Mouse (Mus musculus) cerebellum, adult 8-10 months (tissue): ENCODE measurements around the gene Mvd.

Experiments used
- DNase-seq: peaks from one replicate; pipeline ENCODE4 v3.0.0; 2022

Mvd gene

DNA sequence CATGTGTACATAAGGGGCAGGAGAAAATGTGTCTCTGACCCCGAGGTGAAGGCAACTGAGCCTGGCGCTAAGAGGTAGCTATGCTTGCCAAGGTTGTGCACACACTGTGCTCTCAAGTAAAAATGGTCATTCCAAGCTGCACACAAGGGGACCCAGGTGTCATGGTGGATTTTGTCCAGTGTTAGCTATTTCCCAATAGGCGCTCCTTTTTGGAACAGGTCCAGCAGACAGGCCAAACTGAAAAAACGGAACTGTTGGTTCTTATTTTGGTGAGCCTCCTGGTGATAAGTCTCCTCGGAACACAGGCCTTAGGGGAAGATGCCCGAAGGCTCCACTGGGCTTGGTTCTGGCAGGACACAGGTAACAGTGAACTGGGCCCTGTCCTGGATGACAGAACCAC lies 11.2 kb upstream of the Mvd start:
- no peak for DNase-seq

DNA sequence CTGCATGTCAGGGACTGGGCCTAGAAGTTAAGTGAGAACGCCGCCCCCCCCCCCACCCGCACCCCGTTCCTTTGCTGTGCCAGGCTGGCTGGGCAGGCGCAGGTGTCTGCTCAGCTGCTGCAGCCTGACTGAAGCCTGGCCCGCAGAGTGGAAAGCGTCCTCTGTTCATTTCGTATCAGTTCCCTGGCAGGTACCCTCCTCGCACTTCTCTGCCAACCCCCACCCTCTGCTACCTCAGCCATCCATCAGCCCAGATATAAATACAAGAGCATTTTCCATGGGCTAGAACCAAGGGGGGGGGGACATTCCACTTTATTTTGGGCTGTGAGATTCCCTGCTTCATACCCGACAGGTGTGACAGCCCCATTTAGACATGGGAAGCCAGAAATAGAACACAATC lies 8.9 kb upstream of the Mvd start:
- no peak for DNase-seq

DNA sequence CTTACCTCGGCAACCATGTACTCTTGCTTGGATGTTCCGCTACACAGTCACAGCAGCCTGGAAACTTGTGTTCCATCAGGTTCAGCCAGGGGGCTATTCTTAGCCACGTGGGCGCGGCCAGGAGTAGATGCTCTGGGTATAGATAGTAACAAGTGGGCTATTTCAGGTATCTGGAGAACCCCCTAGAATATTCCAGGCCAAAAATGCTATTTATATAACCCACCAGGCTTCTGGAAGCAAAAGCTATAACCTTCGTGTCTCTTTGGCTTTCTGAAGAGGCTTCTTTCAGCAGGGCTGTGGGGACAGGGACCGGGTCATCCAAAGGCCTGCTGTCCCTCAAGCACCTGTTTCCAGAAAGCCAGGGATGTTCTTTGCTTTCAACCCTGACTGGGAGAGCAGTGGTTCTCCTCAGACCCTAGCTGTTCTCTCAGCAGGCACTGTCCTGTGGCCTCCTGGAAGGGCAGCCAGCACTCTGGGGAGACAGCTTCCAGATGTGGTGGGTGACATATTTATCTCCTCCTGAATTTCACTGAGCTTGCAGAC lies 8.0 kb upstream of the Mvd start:
- DNase-seq, result no peak

DNA sequence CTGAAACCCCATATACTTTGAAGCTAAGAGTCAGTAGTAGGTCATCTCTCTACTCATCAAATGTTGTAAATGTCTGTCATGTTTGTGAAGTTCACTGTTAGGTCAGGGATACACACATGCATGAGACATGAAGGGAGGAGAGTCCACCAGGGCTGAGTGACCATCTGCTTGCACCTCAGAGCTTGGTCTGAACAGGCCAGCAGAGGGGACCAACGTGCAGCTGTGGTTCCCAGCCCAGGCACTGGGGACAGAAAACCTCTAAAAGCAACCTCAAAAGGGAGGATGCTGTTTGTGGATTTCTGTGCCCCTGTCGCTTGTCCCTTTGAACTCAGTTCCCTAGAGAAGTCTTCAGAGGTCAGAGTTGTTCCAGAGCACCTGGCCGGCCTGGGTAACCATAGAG lies 2.0 kb upstream of the Mvd start:
- DNase-seq, result no peak

DNA sequence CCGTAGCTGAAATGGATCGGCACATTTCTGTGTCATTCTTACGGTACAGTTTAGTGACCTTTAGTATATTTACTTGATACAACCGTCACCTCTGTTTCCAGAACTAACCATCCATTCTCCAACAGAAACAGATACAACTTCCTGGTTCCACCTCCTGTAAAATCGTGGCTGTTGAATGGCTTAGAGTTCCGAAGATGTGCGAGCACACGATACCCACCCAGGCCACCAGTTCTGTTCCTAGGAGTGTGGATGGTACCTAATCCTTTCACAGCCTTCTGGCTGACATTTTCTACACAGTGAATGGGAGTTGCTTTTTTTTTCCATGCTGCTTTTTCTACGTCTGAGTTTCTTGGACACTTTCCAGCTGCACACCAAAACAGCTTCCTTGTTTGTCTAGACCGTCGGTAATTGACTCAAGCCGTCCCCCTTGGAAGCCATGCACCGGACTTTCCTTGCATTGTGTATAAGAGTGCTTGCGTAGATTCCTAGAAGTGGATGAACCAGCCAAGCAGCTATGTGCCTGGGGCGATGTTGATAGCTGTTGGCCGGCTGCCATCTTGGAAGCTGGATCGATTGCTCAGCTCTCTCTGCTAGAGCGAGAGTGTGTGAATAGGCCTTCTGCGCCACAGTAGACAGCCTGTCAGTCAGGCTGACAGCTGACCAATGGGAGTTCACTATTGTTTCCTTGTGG lies 981 bp upstream of the Mvd start:
- peak; percentile 70 for DNase-seq

DNA sequence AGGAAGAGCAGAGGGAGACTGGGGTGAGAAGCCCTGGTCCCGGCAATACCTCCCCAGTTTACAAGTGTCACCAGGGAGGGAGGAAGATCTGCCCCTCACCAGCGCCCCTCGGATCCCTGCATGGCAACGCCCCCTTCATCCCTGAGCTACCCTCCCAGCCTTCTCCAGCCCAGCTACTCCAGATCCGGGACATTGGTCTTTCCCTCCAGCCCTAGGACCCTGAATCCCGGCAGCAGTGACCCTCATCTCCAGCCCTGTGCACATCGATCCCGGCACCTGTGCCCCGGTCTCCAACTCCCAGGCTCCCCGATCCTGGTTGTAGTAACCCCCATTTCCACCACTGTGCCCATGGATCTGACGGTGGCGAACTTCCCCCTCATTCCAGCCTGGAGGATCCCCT lies 441 bp downstream of the Mvd start:
- DNase-seq, result no peak

DNA sequence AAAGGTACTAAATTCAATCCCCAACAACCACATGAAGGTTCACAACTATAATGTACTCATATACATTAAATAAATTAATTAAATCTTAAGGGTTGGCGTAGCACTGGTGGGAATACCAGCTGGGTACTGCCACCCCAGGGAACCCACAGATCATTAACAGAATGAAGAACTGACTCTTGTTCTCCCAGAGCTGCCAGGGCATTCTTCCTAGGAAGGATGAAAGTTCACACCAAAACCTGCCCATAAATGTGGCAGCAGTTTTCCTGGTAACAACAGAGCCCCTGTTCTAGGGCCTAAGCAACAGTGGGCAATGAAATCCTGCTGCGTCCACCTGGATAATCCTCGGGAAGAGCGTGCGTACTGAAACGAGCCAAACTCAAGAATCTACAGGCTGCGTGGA lies 866 bp downstream of the Mvd start:
- DNase-seq, result no peak

DNA sequence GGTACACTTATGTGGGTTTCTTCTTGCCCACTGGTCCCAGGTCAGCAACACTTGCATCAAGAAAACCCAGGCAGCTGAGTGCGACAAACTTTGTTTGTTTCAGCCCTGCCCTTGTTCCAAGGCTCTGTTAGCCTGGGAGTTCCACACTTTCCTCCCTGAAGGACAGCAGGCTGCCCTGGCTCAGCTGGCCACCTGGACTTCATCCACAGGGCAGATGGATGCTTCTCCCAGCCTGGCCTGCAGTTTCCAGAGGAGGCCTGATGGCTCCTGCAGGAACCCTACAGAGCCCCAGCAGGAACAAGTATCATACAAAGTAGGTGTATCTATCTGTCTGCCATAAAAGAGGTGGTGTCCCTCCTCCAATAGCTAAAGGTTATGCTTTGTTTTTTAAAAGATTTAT lies 1.9 kb downstream of the Mvd start:
- no peak for DNase-seq

DNA sequence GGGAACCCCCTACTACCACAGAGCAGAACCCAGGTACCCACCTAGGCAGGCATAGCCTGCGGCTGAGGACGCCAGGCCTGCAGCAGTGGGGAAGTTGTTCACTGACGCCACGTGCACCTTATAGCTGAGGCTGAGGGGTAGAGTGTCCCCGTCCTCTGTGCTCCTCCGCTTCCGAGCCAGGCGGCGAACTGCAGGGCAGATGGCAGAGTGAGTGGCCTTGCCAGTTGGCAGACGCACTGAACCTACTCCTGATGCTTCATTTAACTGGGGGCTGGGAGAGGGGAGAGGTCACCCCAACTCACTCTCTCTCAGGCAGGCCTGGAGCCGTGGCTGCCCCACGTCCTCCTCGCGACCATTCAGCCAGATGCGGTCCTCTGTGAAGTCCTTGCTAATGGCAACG lies 3.9 kb downstream of the Mvd start:
- DNase-seq, result peak; percentile 74

DNA sequence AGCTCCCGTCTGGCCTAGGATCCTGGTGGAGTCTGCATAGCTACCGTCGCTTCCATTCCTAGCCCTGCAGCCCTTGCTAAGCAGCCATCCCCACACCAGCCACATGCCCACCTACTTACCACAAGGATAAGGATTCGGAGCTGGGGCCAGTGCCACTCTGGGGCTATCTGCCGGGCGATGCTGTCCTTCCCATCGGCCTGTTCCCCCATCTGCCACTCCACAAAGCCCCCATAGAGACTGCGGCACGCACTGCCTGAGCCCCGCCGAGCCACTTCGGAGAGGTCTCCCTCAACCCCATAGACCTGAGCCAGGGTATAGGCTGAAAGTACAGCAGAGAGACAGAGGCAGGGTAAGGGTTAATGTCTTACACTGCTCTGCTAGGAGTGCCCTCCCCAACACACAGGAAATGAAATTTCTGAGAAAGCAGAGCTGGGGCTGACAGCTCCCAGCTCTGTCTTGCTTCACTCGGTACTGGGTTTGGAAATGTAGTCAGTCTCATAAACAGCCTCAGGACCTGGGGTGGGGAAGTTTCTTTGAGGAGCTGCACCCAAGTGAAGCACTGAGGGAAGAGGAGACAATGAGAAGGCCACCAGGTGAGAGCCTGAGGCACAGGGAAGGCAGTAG lies 5.4 kb downstream of the Mvd start:
- no peak for DNase-seq

DNA sequence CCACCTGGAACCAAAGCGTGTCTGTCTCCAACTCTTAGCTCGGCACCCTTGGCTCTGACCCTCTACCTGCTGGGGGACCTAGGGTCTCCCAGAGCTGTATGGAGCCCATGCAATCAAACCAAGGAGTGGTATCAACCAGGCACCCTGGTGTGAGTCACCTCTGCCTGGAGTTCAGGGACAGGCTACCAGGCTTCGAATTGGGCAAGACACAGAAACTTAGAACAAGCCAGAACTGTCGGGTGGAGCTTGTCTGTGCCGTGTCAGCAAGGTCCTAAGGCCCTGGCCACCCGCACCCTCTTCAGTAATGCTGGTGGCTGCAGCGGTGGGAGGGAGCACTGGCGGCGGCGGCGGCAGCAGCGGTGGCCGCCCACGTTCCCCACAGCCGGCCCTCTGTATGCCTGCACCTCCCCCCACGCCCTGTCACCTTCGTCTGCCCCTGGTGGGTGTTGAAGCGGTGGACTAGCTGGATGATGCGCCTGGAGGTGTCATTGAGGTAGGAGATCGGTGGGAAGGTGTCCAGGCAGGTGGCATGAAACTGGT lies 6.6 kb downstream of the Mvd start:
- DNase-seq, result no peak

DNA sequence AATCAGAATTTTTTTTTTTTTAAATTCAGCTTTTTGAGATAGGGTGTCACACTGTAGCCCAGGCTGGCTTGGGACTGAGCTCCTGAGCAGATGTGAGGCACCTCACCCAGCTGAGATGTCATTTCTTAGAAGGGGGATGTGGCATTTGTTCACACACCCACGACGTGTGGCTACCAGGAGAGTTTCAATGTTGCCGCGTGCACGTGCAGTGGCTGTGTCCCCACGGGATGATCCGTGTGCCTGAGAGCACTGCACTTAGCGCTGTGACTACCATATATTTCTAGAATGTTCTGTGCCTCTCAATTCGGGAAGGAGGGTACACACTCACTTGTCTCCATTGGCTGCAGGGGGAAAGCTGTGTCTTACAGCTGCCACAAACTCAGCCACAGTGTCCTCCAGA lies 7.1 kb downstream of the Mvd start:
- no peak for DNase-seq

DNA sequence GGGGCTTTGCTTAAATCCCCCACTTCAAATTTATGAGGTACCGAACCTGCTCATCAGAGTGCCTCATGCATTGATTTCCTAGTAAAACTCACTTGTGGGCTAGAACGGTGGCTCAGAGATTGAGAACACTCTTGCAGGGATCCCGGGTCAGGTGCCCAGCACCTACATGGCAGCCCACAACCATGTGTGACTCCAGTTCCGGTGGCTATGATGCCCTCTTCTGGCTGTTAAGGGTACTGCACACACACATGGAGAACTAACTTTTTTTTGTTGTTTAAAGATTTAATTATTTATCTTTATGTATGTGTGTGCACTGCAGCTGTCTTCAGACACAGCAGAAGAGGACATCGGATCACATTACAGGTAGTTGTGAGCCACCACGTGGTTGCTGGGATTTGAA lies 7.8 kb downstream of the Mvd start:
- DNase-seq, result no peak

DNA sequence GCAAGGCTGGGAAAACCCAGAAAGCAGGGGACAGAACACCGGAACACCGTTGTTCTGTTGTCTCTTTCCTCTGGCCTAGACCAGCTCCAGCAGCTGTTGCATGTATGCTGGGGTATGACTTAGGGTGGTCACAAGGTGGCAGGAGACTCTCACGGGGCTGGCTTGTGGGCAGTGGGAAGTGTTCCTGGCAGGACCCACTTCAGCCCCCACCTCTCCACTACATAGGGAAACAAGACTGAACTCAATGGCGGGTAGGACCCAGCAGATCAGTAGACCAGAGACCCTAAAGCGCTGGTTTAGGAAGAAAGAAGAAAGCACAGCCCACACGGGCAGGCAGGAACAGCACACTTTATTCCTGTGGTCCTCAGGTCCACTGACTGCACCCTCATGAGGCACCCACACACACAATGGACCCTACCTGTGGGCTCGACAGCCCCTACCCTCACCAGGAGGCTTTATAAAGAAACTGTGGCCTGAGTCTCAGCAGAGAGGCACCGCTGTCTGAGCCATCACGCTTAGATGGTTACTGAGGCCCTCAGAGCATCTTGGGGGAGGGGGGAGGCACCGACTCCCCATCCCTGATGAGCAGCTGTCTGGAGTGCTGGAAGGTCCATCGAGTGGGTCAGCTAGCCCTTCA lies 9.8 kb downstream of the Mvd start:
- DNase-seq, result no peak

DNA sequence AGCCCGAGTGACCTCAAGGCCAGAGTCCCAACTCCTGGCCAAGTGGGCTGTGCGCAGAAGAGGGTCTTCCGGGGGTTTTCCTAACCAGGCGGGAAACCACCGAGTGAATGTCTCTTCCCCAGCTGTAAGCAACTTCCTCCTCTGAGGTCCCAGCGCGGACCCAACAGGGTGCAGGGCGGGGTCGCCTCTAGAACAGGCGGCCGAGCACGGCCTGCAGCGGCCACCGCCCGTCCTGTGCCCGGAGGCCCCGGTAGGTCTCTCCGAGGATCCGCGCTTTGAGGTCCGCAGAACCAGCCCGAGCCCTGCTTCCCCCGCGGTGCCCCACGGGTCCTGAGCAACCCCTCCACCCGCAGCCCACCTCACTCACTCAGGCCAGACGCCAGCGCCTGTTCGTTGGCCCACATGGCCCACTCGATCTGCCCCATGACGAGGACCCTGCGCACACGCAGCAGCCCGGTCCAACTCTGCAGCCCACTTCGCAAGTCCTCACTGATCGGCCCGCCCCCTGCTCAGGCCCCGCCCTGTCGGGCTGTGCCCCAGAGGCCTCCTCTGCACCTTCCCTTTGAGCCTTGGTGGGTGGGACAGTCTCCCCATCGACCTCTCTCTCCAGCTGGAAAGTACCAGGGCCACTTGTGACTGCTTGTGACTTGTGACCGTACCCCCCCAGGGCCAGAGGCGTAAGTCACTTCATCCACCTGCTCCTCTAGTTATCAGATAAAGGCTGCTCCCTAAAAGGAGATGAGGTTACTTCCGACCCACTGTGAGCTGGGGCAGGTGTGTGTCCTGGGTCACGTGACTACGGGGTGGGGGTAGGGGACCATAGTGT lies 10.6 kb downstream of the Mvd start, which contains the start of gene Cyba:
Gene Cyba (minus strand): TSS at position 488 of the 826 bp plus-strand sequence.
- no peak for DNase-seq

DNA sequence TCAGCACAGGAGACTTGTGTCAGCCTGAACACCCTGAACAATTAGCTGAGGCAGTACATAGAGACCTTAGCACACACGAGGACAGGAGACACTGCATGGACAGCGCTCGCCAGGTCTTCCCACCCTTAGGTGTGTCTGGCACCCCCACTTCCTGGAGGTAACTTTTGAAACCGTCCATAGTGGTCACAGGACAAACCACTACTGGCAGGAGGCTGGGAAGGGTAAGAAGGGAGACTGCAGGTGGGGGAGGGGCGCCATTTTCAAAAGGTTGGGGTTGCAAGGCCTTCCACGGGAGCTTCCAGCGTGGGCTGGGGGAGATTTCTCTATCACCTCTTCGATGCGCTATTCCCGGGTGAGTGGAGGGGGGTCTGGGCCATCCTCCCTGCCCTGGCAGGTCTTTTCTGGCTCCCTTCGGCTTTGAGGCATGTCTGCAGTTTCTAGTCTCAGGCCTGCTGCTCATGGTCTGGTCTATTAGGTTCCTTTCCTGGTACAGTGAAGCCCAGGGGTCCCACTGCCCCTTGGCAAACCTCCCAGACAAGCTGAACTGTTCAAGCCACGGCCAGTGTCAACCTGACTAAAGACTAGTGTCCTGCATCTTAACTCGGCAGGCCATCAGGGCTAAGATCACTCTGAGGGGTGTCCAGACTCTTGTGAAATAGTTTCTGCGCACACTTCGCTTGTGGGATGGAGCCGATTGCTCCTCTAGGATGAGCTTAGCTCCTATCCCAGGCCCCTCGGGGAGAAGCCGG lies 11.4 kb downstream of the Mvd start:
- DNase-seq, result no peak

DNA sequence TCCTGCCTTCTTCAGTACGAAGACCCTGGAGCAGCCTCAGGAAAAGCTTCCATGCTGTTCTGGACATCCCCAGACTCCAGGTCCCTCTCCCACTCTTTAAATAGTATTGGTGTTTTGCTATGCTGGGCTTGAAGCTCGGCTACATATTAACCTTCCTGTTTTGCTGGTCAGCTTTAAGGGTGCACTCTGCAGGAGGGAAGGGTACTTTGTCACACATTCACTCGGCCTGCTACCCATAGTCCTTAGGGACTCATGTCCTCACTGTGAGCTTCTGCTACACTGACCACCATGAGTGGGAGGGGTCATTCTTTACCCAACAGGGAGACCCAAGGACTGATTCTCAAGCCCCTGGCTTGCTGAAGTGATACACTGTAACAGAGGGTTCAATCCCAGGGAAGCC lies 12.6 kb downstream of the Mvd start:
- no peak for DNase-seq

DNA sequence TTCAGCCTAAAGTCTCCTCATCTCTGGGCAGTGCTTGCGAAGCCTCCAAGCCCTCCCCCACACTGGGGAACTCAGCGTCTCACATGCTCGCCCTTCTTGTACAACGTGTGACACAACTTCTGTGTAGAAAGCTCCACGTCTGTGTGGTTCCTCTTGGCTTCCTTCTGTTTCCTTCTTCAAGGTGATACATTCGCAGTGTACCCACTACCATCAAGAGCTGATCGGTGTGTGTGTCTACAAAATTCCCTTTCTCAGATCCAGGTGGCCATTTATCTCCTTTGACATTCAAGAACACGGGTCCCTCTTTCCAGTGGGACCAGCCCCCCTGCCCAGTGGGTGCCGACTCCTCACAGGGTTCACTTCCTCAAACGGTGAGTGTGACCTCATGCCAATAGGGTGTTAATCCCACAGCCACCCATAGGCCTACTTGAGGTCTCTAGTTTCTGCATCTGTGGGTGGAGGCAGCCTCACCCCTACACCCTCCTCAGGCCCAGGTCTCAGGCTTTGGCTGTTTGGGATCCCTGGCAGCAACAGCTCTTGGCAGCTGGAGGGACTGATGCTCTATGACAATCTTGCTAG lies 13.1 kb downstream of the Mvd start:
- no peak for DNase-seq

DNA sequence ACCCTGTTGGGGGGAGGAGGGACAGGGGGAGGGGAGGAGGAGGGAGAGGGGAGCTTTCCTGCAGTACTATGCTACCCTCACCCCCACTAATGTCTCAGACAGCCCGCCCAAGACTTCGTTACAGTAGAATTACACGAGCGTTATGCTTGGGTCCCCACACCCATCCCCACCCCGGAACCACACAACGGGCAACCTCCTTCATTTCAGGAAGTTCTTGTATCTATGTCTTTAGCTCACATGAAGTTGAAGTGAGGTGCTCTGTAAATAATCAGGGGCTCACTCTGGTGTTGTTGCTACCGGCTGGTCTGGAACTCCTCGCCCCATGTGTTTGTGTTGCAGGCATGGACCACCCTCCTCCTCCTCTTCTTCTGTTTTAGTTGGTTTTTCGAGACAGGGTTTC lies 15.1 kb downstream of the Mvd start:
- no peak for DNase-seq

DNA sequence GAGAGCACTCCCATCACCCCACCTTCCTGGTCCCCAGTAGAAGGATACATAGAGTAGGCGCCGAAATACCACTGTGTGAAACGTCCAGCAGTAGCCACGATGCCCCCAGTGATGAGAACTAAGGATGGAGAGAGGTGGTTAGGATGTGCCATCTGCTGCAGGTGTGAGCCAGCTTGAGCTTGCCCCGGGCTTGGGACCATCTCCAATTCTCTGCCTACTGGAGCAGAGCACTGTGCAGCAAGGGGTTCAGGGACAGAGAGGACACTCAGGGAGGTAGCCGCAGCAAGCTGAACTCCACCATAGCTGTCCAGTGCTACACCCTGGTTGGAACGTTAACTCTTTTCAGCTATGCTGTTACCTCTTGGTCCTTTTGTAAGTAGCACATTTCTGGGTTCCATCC lies 15.6 kb downstream of the Mvd start:
- DNase-seq, result no peak

DNA sequence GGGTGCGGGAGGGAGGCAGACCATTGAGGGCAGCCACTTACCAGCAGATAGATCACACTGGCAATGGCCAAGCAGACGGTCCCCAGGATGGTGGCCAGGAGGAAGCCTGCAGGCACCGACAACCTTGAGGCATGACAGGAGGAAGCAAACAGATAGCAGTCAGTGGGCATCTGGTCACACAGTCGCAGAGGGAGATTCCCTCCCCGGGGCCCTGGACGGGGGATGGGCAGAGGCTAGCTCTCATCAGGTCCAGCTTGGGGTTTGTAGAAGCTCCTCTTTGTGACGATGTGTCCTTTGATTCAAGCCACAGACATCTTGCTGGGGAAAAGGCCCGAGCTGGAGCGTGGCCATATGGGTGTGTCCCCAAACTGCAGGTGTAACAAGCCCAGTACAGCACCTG lies 17.1 kb downstream of the Mvd start:
- no peak for DNase-seq

DNA sequence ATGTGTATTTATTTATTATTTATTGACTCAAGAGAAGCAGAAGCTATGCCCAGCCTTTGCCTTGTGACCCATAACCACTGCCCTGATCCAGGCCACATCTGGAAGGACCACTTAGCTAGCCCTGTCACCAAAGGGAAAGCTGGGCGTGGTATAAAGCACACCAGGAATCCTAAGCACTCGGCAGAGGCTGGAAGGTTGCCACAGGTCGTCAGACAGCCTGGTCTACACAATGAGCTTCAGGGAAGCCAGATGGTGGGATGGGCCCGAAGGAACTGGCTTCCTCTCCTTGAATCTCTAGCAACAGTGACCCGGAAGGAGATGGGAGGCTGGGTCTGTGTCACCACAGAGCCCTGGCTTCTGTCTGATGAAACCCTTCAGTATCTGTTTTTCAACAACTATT lies 19.6 kb downstream of the Mvd start:
- DNase-seq, result no peak
